Mouse (Mus musculus) heart, adult 9 months (tissue): ENCODE measurements at regions not wholly inside any gene's neighbourhood (a gene's known extent, or its start where the extent isn't known, plus 50 kb on each side); places are given as distances from the start of the nearest gene placed in this dataset.

Experiments
- DNase-seq, 2 experiments: peaks; one replicate each; pipeline ENCODE4 v3.0.0; 2022; ENCODE audit warnings: low spot score in 2 of 2

DNA sequence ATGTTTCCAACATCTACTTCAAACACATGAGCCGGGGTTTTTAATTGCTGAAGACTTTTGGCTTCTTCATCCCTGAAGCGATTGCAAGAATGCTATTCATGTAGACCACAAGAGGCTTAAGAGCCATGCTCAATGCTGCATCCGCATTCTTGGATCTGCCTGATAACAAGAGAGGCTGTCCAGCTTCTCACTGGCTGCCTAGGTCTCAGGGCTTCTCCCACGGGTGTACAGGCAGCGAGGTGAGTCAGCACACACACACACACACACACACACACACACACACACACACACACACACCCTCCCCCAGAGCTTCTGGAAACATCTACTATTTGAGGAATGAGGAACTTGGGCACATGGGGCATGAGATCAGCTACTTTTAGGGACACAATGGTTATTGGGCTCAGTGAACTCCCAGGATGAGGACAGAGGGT is 261.1 kb downstream of the Tgfb2 start:
- DNase-seq, result peak; percentile 35 to 43

DNA sequence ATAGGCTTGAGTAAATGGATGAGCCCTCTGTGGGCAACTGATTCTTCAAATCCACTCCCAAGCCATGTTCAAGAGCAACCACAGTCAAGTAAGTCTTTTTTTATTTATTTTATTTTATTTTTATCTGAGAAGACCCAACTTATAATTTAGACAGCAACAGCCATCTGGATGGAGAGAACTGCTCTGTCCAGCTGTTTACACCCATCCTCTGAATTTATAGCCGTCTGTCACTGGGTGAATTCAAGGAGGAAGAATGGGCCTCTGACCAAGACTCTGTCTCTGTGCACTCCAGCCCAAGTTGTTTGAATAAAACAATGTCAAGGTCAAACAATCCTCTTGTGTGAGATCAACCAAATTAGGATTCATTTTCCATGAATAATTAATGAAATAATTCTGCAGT is 263.6 kb downstream of the Tgfb2 start:
- no peak for DNase-seq

DNA sequence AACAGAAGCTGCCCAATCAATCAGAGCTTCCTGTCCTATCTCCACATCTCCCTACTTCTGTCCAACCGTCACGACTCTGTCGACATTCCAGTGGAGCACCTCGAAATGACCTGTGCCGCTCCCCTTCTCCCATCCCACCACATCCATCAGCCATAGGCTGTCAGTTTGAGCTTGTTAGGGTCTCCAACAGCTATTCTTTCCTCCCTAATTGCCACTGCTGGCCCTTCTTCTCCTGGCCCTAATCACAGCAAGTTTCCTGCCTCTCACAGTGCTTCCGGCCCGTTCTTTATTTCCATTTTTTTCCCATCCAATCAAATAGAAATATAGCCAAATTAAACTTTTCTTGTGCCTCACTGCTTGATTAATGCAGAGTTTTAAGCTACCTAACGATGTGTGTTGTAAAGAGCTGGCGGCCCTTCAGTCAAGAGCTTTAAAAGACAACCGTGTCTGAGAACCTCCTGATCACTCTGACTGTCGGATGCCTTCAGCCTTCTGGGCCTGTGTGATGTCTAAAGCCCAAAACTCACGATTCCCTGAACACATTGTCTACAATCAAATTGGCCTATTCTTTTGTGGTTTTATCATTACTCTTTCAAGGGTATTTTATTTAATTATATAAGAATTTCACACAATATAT is 270.3 kb downstream of the Tgfb2 start:
- DNase-seq, result no peak

DNA sequence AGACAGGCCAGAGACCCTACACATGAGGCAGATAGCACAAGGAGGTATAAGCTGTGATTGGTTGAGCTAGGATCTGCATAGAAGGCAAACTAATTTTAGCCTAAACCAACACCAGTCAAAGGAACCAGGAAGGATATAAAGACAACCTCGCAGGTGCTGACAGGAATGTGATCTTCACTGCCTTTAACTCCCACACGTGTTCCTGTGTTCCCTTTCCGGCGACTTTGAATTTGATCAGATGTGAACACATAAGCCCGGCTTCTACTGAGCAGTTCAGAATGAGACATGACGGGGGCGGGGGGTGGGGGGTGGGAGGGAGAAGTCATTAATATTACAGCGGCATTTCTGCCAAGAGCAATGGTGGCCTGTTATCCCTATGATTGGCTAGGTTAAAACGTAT is 271.0 kb downstream of the Tgfb2 start:
- no peak for DNase-seq

- DNase-seq, result no peak
These were observed 271.8 kb downstream of the Tgfb2 start for GRCm38 (mm10) chr1:186434007-186434406.

DNA sequence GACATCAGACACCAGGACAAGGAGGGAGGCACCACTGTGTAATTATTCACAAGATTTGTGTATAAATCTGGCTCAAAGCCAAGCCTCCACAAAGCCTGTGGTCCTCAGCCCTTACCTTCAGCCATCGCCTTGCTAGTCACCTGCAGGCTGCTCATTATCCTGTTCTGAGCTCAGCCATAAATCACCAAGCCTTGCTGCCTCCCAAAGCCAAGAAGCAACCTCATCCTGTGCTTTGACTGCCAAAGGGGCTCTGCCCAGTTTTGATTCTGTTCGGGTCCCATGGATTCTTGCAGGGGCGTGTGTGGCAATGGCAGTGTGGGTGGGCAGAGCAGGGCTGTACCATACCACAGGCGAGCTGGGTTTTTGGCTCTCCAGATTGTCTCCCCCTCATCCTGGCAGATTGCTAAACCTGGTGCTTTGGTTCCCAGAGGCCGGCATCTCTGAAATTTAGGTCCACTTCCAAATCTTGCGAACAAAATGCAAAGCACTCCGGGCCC is 272.6 kb downstream of the Tgfb2 start:
- peak; percentile 5 to 13 for DNase-seq

GRCm38 (mm10) chr1:186425421-186425820 is 280.4 kb downstream of the Tgfb2 start:
- DNase-seq, result no peak

DNA sequence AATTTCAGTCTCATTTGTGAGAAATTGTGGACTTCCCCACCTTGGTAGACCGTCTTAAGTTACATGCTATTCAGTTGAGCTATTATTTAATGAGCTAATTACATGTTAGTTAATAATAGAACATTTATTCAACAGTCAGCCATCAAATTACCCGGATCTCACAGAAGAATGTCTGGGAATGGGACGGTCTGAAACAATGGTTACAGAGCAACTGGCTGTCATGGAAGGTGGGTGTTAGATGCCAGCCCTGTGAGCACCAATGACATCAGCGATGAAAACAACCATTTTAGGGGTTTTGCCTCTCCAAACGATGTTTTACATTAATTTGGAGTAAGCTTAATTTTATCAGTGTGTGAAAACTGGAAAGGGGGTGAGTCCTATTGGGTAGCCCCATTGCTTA is 281.7 kb downstream of the Tgfb2 start:
- DNase-seq, result no peak

- no peak for DNase-seq
These were observed 288.7 kb downstream of the Tgfb2 start for GRCm38 (mm10) chr1:186417101-186417500.

- DNase-seq, result no peak
These were observed 290.5 kb downstream of the Tgfb2 start for GRCm38 (mm10) chr1:186415321-186415720.

DNA sequence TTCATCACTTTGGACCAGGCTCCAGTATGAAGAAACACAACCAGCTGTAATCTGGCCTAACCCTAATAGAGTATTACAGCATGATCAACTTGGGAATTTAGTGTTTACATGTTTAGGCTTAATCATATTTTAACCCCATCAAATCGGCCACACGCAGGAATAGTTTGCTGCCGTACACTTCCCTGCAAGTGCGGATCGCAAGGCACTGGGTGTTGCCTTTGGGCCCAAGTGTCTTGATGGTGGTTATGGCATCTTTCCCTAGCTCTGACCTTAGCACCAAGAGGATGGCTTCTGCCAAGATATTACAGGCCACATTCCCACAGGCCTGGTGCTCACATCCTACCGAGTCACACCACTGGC is 291.9 kb downstream of the Tgfb2 start:
- peak; percentile 67 to 70 for DNase-seq

- DNase-seq, result peak; percentile 38 to 42
These were observed 292.5 kb downstream of the Tgfb2 start for GRCm38 (mm10) chr1:186413064-186413885.

DNA sequence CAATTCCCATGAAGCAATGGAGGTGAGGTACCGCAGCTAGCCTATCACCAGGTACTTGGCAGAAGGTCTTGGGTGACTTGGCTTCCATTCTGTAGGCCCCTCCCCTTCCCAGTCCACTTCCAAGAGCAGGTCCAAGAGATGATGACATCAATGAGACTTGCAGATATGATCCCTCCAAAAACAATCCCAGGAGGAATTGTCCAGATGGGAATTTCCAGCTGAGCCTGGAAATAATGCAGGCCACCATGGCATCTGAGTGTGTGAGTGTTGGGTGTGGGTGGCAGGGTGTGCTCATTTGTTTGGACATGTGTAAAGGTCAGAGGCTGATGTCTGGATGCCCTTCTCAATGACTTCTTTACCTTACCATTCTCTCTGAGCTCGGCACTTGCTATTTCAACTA is 293.5 kb downstream of the Tgfb2 start:
- peak; percentile 51 to 54 for DNase-seq

GRCm38 (mm10) chr1:186408986-186409441 is 291.9 kb upstream of the Lyplal1 start:
- DNase-seq, result peak in 1 of 2 experiments; percentile 22

DNA sequence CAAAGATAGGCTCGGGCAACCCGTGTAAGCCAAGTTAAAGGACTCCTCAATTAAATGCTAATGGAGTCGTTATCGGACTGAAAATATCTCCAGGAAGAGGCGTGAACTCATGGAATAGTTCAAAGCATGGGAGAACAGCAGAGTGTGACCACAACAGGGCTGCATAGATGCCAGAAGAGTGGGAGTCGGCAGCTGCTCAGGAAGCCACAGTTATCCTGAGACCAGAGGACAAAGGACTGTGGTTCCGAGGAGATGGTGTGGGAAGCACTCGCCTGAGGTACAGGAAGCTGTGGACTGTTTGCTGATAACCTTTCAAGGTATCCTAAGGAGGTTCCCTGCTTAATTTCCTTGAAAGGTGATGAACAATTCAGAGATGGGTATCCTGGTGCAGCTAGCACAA is 290.5 kb upstream of the Lyplal1 start:
- peak; percentile 23 to 59 for DNase-seq

- no peak for DNase-seq
These were observed 288.6 kb upstream of the Lyplal1 start for GRCm38 (mm10) chr1:186405693-186406092.

DNA sequence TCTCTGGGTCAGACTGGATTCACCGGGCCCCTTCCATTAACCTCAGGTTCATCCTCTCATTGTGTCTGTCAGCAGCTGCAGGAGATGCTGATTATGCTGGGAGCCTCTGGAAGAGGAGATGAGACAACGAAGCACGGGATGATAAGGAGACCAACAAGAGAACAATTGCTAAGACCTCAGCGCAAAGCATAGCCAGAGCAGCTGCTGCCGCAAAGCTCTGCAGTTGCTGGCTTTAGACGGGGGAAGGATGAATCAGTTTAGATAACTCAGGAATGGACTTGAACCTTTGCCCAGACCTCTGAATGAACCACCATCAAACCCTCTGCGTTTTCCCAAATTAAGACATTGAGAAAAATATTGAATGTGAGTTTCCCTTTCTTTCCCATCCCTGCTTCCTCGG is 282.7 kb upstream of the Lyplal1 start:
- peak; percentile 77 to 79 for DNase-seq

- no peak for DNase-seq
These were observed 275.9 kb upstream of the Lyplal1 start for GRCm38 (mm10) chr1:186393005-186393404.

DNA sequence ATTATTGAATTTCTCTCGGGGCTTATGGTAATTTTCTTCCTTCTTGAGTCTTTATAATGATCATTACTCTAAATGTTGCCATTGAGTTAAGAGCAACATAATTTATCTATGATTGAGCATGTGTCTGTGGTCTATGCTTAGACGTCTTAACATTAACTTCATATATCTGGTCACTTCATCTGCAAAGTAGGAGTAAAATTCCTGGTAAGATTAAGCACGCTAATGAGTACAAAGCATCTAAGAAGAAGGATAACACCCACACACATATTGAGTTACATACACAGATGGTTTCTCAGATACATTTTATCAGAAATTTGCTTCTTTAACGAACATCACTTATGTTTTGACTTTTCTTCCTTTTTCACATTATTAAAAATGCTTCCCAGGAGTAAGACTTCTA is 267.3 kb upstream of the Lyplal1 start:
- DNase-seq, result no peak

DNA sequence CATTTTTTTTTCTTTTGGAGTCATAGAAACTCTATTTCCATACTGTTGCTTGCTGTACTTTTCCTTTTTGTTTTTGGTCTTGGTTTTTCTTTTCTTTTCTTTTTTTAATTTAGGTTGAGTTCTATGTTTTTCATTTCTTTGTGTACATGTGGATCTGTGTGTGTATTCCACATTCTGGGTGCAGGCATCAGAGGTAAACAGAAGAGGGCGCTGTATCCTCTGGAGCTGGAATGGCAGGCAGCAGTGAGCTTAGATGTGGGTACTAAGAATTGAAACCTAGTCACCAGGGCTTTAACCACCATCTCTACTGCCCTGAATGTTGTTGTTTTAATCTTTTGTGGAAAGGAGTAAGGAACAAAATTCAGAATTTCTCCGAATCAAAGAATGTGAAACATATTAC is 266.3 kb upstream of the Lyplal1 start:
- DNase-seq, result no peak

DNA sequence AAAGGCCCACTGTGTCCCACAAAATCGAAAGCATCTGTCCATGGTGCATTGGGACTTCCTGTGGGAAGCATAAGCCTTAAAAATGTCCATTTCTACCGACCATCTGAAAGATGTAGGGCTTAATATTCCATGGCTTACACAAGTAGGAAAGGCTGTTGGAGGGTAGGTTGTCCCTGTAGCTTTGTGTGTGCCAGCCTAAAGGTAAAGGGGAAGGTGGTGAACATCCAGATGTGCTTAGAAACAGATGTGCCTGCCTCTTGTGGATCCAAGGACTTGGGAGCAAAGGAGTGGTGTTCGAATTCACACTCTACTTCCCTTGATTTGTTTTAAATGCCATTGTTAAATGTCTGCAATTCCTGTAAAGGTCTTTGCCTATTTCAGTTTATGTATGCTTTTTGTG is 265.9 kb upstream of the Lyplal1 start:
- DNase-seq, result no peak

GRCm38 (mm10) chr1:186379938-186380847 is 263.1 kb upstream of the Lyplal1 start:
- no peak for DNase-seq
